Mouse (Mus musculus) left cerebral cortex, adult 2 months (tissue): ENCODE results near the gene Prickle1. TPM values are rescaled to one million over a fixed set of nuclear protein-coding genes. Genes with fewer than 3 reads are reported as not detected.
A peak's percentile ranks its signal among the peaks of the same experiment; 100 is the strongest.

Source experiments
- DNase-seq, 2 experiments: peaks; one replicate each; pipeline ENCODE4 v3.0.0; 2021 to 2022; ENCODE audit warnings: low spot score in 2 of 2, mixed read lengths in 1 of 2; ENCODE audit errors: extremely low spot score in 1 of 2
- H3K27ac ChIP-seq: fragments of 200-600 bp; 2 replicates; pipeline ENCODE4 v1.8.1; 2022
- H3K4me3 ChIP-seq: fragments of 200-600 bp; 2 replicates; pipeline ENCODE4 v1.8.1; 2022
- CTCF ChIP-seq: fragments of 200-600 bp; IDR thresholded peaks from 2 replicates; pipeline ENCODE4 v1.8.1; 2022; ENCODE audit warnings: antibody characterized with exemption, mild to moderate bottlenecking, moderate library complexity
- intact Hi-C: fragments of 180-260 bp; cut with DNase I; formaldehyde crosslinking; loops from one replicate; pipeline ENCODE4 v1.15.1; 2025
- total RNA-seq, 2 experiments: library from RNA; stranded (reverse); gene quantifications; 2 replicates each; pipeline ENCODE4 v1.2.3; 2021

Prickle1 gene
- total RNA-seq, 2 experiments from 2014 or later: 92.4 to 93.4 TPM

DNA sequence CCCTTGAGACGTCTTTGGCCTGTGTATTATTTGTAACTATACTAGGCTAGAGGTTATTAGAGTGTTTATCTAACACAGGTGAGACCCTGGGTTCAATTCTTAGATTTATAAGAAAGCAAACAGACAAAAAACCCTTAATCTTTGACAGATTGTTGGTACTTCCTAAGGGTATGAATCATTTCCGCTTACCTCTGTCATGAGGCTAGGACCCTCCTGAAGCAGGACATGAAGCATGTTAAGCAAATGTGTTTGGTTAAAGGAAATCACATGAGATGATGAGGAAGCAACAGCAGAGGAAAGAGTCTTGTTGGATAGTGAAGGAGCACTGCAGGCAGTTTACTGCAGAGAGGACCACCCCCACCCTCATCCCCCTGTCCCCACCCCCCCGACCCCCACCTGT, 110.4 kb downstream of the Prickle1 start:
- no peak for TF ChIP-seq CTCF
- no peak overlapping the region for H3K4me3 ChIP-seq
- intact Hi-C loops: no loop called here
- H3K27ac ChIP-seq: no peak overlapping the region; the same call in 1 of the 2 replicates
- DNase-seq: no peak

- peak; percentile 24 for TF ChIP-seq CTCF
- Histone ChIP-seq H3K4me3 (no peak overlapping the region), H3K27ac (peak overlapping the region; percentile 53; the same call in 1 of the 2 replicates)
- DNase-seq: no peak
- intact Hi-C loops: no loop called here
Observed at GRCm38 (mm10) chr15:93484261-93484710, 111.4 kb downstream of the Prickle1 start.

DNA sequence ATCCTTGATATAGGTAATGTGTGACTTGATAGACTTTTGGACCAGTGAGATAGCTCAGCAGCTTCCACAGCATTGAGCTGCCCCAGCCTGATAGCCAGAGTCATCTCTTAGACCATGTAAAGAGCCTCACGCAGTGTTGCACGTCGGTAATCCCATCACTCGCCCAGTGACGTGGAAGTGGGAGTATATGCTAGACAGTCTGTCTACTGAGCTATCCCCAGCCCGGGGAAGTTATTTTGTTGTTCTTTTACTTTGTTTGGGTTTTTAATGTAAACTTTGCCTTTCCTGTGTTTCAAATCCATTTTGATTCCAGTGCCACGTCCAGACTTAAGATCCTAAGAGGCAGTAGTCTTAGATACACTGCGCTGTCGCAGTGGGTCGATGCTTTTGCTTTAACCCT, 114.6 kb downstream of the Prickle1 start:
- Histone ChIP-seq H3K27ac (no peak overlapping the region), H3K4me3 (no peak overlapping the region)
- intact Hi-C loops: no loop called here
- no peak for DNase-seq
- TF ChIP-seq CTCF: no peak

DNA sequence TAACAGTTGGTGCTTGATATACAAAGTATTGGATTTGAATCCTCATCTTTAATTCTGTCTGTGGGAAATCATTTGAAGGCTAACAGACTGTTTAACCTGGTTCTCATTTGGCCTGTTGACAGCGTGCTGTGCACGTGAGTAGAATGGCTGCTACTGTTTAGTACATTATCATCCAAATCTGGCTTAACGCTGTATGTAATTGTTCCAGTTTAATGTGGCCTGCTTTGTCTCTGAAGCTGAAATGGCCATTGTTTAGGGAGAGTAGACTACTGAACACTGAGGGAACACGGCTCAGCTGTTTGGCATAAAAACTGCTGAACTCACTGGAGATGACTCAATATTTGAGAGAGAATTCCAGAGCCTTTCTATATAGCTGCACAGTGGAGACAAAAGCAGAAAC, 116.2 kb downstream of the Prickle1 start:
- Histone ChIP-seq H3K27ac (peak overlapping the region; percentile 18), H3K4me3 (no peak overlapping the region)
- intact Hi-C loops: no loop called here
- DNase-seq: no peak
- TF ChIP-seq CTCF: no peak

DNA sequence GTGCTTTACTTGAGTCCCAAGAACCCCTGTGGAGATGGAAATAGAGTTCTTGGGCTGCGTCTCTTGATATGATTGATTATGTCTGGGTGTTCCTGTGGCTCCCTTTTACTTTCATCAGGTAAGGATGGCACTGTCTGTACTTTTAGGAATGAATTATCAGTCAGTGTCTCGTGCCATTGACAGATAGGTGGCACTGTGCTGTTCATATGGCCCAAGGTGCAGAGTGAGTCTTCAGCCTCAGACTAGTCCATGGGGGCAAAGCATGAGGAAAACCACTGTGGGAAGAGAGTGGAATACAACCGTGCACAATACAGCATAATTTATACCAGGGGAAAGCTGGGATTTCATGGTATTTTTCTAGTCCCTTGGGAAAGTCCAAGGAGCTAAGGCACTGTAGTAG, 117.0 kb downstream of the Prickle1 start:
- peak overlapping the region; percentile 18; the same call in 1 of the 2 replicates for H3K27ac ChIP-seq
- intact Hi-C loops: no loop called here
- H3K4me3 ChIP-seq: no peak overlapping the region
- no peak for DNase-seq
- TF ChIP-seq CTCF: peak; percentile 33

DNA sequence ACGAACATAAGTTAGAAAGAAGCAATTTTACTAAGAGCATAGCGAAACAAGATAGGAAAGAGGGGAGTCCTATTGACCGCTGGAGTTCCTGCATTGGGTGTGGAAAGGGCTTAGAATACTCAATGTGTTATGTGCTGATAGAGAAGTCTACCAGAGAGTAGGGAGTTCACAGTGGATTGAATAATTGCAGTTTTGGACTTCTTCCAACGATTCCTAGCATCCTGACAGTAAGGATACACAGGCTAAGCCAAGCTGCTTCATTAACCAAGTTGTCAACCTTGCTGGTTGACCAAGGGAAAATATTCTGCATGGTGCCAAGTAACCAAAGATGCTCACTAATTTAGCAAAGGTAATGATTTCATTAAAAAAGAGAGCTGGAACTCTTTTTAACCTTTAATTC, 118.0 kb downstream of the Prickle1 start:
- H3K4me3 ChIP-seq: no peak overlapping the region
- H3K27ac ChIP-seq: no peak overlapping the region
- no peak for TF ChIP-seq CTCF
- no peak for DNase-seq
- intact Hi-C loops: no loop called here

DNA sequence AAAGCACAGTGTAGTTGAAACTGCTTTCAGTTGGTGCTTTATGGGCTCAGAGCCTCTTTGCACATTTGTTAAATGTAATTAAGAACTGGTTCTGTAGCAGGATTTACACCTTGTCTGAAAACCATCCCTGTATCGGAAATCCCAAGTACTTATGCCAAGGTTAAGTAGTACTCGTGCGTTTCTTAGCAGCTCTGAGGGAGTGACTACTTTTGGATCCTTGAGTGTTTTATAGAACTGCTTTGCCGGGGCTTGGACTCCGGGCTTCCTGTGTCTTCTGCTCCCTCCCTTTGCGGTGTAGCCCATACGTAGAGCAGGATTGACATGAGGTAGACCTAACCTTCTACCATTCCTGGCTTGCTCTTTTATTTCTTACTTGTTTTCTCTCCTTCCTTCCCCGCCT, 120.0 kb downstream of the Prickle1 start:
- Histone ChIP-seq H3K4me3 (no peak overlapping the region), H3K27ac (no peak overlapping the region)
- intact Hi-C loops: no loop called here
- no peak for DNase-seq
- TF ChIP-seq CTCF: no peak

DNA sequence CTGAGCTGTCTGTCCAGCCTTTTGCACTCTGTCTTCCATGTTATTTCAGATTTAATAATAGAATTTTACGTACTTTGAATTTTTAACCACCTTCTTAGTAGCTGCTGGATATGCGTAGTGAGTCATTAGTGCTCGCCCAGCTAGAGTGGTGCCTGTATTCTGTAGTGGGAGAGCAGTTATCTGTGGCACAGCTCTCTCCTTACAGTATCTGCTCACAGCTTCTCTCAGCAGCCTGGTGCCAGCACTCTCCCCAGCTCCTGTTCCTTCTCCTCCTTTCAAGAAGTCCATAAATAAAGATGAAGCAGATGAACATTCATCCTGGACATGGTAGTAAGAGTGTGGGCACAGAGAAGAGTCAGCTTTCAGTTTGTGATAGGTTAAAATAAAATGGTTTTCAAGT, 121.4 kb downstream of the Prickle1 start:
- no peak for DNase-seq
- intact Hi-C loops: no loop called here
- Histone ChIP-seq H3K4me3 (no peak overlapping the region), H3K27ac (peak overlapping the region; percentile 40; the same call in 1 of the 2 replicates)
- TF ChIP-seq CTCF: no peak

- peak overlapping the region; percentile 36 for H3K27ac ChIP-seq
- no peak overlapping the region for H3K4me3 ChIP-seq
- intact Hi-C loops: no loop called here
- no peak for DNase-seq
- TF ChIP-seq CTCF: no peak
Observed at GRCm38 (mm10) chr15:93472089-93472488, 123.6 kb downstream of the Prickle1 start.

GRCm38 (mm10) chr15:93471651-93472050, 124.0 kb downstream of the Prickle1 start:
- Histone ChIP-seq H3K27ac (peak overlapping the region; percentile 5; the same call in 1 of the 2 replicates), H3K4me3 (no peak overlapping the region)
- intact Hi-C loops: no loop called here
- no peak for TF ChIP-seq CTCF
- no peak for DNase-seq

- intact Hi-C loops: no loop called here
- TF ChIP-seq CTCF: no peak
- H3K4me3 ChIP-seq: no peak overlapping the region
- no peak for DNase-seq
- H3K27ac ChIP-seq: no peak overlapping the region
Observed at GRCm38 (mm10) chr15:93461066-93461465, 134.6 kb downstream of the Prickle1 start.

GRCm38 (mm10) chr15:93459422-93459821, 136.3 kb downstream of the Prickle1 start:
- intact Hi-C loops: no loop called here
- no peak overlapping the region for H3K27ac ChIP-seq

DNA sequence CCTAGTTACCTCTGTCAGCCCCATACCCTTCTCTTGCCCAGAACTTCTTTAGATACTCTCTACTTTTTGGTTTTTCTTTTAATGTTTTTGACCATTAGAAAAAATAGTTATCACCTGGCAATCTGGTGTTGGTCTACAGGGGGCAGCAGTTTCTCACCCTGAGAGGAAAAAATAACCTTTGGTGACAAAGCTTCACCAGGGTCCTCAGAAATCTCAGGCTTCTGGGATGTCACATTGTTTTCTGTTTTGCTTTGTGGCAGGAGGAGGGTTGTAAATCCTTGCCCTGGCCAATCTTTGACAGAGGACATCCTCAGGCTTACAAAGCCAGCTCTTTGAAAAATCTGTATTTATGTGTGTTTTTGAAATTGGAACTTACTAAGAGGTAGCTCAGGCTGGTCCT, 139.7 kb downstream of the Prickle1 start:
- Histone ChIP-seq H3K4me3 (no peak overlapping the region), H3K27ac (no peak overlapping the region)
- peak; percentile 53 for TF ChIP-seq CTCF
- intact Hi-C loops: no loop called here
- DNase-seq: no peak

More at GRCm38 (mm10) chr15:93459422-93459821, 136.3 kb downstream of the Prickle1 start:
- H3K4me3 ChIP-seq: no peak overlapping the region
- DNase-seq: no peak
- TF ChIP-seq CTCF: no peak
